ENCODE assay signal across 17 mouse cellular contexts in genomic region chr7:100130592-100130991, GRCm38 (mm10). TPM values are rescaled to one million over a fixed set of nuclear protein-coding genes. Genes with fewer than 3 reads are reported as not detected.
"Had no signal": no experiment of that assay in that cellular context is flagged by ENCODE, and none has a peak within 500 bp of the region (broad histone marks: within the 10 kb centered on the region; RNA-seq: fewer than 3 reads in every experiment).

No protein-coding gene starts in this region.

- ATAC-seq: midbrain, embryonic 16.5 days had no signal

- H3K4me3 ChIP-seq: midbrain, embryonic 10.5 days; midbrain, embryonic 12.5 days; myocyte; neural tube, embryonic 13.5 days; neural tube, embryonic 15.5 days; stomach, embryonic 15.5 days had no signal

- H3K36me3 ChIP-seq: midbrain, embryonic 10.5 days; midbrain, embryonic 12.5 days; neural tube, embryonic 13.5 days; neural tube, embryonic 15.5 days; stomach, embryonic 15.5 days had no signal

- H3K4me2 ChIP-seq: lung, embryonic 14.5 days; midbrain, embryonic 12.5 days; neural tube, embryonic 13.5 days; neural tube, embryonic 15.5 days; stomach, embryonic 15.5 days had no signal

- H3K9ac ChIP-seq: lung, embryonic 14.5 days; midbrain, embryonic 12.5 days; neural tube, embryonic 13.5 days; neural tube, embryonic 15.5 days; stomach, embryonic 15.5 days had no signal

- H3K27ac ChIP-seq: midbrain, embryonic 12.5 days; neural tube, embryonic 13.5 days; neural tube, embryonic 15.5 days; stomach, embryonic 15.5 days; stomach, postnatal 0 days had no signal

- H3K4me1 ChIP-seq: midbrain, embryonic 12.5 days; neural tube, embryonic 13.5 days; neural tube, embryonic 15.5 days had no signal

- H3K27me3 ChIP-seq: midbrain, embryonic 12.5 days; neural tube, embryonic 13.5 days; neural tube, embryonic 15.5 days; stomach, embryonic 15.5 days had no signal

- H3K9me3 ChIP-seq: midbrain, embryonic 10.5 days; midbrain, embryonic 12.5 days; neural tube, embryonic 13.5 days; neural tube, embryonic 15.5 days; stomach, embryonic 15.5 days had no signal

- DNase-seq: lung, adult 18-20 months; lung, embryonic 14.5 days; lung, postnatal 10 days; lung, postnatal 4 days; midbrain, embryonic 14.5 days; right cerebral cortex, postnatal 14 days; thymus, adult 2 months; thymus, postnatal 25 days; thymus, postnatal 4 days had no signal

RNA-seq across cellular contexts. Expression of gene Kcne3, which starts 45.7 kb away (rescaled TPM):
- polyA plus RNA-seq: myocyte had no signal
